Mouse (Mus musculus): Measurements from ENCODE around the gene Cxcr4.

Cxcr4 gene

GRCm38 (mm10) chr1:128592211-128592741 lies at the start of gene Cxcr4:
Gene Cxcr4 (minus strand): TSS chr1:128592293.
- no peak for DNase-seq (ENCODE audit: low spot score)

DNA sequence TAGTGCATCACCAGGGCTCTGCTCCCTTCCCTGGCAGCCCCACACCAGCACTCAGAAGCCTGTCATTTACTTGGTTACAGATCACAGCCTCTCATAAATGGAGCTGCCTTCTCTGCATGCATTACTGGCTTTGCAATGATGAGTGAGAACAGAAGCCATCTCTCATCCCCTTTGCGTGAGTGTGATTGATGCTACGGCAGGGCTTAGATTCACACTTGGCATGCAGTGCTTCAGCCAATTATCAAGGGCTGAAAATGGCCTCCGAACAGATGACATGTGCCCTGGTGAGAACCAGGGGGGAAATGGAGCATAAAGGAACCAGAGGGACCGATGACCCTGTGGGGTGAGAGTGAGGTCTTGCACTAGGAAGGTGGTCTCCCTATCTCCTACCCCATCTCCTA lies 47.6 kb upstream of the Cxcr4 start:
- no peak for DNase-seq (ENCODE audit: low spot score)

DNA sequence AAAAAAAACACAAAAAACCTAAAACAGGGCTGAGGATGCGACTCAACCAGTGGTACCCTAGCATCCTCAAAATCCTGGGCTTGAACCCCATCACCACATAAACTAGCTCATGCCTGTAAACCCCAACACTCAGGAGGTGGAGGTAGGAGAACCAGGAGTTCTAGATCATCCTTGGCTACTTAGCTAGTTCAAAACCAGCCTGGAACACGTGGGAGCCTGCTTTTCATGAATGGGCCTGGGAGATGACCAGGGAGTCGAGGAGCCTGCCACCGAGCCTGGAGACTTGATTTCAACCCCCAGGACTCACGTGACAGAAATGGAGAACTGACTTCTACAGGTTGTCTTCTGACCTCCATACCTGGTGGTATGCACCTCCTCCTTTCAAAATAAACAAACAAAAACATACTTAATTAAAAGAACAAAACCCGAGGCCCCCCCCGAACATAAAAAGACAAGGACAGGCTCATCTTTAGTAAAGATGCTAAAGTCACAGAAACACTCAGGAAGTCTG lies 45.2 kb upstream of the Cxcr4 start:
- no peak for DNase-seq (ENCODE audit: low spot score)

- no peak for DNase-seq (ENCODE audit: low spot score)
Observed at GRCm38 (mm10) chr1:128636258-128637229, 44.5 kb upstream of the Cxcr4 start.

DNA sequence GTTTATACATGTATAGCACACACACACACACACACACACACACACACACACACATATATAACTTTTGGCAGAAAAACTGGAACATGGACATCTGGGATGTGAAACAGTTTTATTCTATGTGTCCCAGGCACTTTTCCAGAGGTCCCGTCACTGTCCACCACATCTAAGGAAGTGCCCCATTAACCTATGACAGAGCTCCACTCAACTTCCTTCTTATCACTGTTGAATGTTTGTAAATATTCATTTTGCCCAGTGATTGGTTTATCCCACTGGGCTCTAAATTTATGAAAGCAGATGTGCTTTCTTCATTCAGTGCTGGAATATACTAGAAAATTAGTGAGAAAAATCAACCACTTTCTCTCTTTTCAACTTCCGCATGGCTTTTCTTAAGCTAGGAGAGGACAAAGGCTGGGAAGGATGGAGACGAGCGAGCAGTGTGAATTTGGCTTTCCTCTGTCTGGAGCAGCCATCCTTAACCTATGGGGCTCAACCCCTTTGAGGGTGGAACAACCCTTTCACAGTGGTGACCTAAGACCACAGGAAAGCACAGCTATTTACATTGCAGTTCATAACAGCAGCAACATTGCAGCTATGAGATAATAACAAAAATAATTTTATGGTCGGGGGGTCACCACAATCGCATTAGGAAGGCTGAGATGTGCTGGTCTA lies 41.8 kb upstream of the Cxcr4 start:
- no peak for DNase-seq (ENCODE audit: low spot score)

GRCm38 (mm10) chr1:128632522-128632921 lies 40.4 kb upstream of the Cxcr4 start:
- DNase-seq (ENCODE audit: low spot score), result no peak

DNA sequence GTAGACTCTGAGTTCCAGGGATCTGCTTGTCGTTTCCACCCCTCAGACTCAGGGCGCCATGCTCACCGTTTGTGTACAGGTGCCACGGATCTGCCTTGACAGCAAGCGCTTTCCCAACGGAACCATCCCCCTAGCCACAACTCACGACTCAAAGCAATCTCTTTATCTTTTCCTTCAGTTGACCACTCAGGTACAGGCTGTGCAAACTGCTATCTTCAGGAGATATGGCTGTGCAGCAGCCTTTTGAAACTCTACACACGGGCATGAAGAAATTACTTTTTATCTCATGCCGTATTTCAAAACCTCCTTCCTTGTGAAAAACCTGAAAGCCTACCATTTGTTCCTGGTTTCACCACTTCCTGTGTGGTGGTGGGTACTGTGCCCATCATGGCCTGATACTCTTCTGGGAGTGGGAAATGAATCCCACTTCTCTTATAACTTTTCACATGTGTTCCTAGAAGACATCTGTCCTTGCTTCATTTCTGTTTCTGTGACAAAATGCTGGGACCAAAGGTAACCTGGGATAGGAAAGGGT lies 34.1 kb upstream of the Cxcr4 start:
- no peak for DNase-seq (ENCODE audit: low spot score)

DNA sequence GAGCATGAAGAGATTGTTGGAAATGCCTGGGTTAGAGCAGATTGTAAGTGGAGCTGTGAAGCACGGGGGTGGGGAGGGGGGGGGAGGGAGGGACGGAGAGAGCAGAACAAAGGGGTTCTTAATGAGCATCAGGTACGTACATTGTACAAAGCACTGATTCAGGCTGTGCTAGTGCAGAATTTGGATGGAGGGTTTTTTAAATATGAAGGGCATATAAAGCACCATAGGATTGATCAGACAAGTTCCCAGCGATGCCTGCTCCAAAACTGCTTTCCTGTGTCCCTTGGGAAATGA lies 31.4 kb upstream of the Cxcr4 start:
- no peak for DNase-seq (ENCODE audit: low spot score)

DNA sequence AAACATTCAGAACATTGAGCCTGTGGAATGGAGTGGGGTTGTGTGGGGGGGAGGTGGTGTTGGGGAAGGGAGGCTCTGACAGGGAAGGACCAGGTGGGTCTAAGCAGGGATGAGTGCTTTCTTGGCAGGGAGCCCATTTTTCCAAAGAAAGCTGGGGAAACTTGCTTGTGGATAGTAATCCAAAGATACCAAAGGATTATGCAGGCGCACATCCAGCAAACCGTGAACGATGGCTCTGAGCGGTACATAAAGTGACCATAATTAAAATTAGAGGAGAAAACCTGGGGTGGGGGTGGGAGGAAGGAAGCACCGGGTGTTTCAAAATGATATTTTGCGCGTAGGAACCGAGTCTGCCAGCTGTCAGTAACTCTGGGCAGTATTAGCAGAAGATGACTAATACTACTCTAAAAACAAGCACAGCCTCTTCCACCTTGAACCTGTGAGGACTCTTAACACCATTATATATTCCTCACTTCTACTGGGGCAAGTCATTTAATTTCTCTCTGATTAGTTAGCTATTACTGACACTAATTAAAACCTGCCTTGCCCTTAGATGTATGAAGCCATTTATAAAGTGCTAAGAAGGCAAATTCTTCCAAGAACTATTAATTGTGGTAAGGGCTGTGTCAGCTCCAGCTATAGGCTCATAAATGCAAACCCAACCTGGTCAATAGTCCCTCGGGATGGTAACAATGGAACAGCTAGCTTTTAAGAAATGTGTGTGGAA lies 30.9 kb upstream of the Cxcr4 start:
- no peak for DNase-seq (ENCODE audit: low spot score)

- no peak for DNase-seq (ENCODE audit: low spot score)
Observed at GRCm38 (mm10) chr1:128617654-128618310, 25.7 kb upstream of the Cxcr4 start.

DNA sequence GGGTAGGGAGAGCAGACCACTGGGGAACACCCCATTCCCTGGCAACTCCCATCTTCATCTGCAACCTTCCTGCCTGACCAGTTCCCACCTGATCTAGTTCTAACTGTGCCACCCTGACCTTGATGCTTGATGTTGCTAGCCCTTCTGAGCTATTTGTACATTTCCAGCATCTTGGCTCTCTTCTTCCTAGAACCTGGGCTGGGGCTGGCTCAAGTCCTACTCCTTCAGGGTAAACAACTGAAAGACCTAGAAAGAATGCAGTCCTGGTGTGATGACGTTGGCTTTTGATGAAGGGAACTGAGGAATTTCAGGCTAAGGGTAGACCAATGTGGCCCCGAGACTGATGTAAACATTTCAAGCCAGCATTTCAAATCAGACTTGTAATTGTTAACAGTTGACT lies 24.5 kb upstream of the Cxcr4 start:
- no peak for DNase-seq (ENCODE audit: low spot score)

GRCm38 (mm10) chr1:128615459-128615806 lies 23.3 kb upstream of the Cxcr4 start:
- DNase-seq (ENCODE audit: low spot score), result no peak

DNA sequence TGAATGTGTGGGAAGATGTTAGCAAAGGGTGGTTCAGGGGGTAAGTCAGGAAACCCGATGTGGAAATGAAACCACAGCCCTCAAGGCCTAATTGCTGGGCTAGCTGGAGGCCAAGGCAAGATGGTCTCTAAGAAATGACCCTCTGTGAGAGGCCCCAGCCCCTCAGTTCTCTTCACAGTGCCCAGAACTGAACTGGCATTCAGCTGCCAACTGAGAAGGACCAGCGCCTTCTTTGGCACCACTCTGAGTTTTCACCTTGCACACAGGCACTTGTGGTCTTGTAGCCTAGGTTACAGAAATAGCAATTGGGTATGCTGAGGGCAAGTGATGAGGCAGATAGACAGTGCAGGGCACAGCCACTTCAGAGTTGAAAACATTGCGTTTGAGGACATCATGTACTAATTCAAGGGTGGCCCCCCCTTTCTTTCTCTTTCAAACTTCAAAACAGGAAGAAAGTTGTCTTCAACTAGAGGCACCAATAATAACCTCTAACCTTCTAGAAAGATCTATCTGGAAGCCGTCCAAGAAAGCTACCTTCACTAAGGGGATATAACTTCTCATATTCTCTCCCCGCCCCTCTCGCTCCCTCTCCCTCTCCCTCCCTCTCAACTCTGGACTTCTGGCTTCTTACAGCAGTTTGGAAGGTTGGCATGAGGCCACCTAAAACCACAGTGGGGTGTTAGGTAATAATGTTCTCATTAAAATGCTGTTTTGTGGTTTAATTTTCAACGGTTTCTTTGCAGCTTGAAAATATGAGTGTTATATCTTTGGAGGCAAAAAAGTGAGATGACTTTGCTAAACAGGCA lies 22.8 kb upstream of the Cxcr4 start:
- DNase-seq (ENCODE audit: low spot score), result no peak

GRCm38 (mm10) chr1:128608119-128608518 lies 16.0 kb upstream of the Cxcr4 start:
- DNase-seq (ENCODE audit: low spot score), result no peak

DNA sequence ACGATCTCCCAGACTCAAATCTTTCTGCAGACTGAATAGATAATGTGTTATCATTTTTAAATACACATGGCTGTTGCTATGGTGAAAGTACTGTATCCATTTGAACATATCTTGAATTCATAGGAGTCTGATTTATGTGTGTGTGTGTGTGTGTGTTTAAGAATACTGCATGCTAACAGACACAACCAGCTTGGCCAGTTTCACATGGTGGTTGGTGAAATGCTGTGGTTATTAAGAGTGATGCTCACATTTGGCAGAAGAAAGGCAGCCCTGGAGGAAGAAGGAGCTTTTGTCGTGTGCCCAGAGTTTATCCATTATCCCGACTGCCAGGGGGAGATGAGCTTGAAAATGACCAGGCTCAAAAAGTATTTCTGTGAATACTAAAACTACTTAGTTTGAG lies 15.3 kb upstream of the Cxcr4 start:
- DNase-seq (ENCODE audit: low spot score), result no peak

DNA sequence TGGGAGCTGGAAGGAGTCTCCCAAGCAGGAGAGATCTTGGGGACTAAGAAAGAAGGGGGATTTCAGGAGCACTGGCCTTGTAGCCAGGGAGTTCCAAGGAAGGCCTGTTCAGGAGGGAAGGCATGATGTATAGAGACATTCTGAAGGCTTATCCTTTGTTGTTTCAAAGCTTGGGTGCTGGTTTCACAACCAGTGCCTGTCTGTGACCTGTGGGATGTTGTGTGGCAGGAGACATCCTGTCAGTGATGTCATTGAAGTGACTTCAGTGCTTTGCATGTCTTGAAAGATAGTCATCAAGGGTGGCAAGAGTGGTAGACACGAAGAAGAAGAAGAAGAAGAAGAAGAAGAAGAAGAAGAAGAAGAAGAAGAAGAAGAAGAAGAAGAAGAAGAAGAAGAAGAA lies 13.7 kb upstream of the Cxcr4 start:
- no peak for DNase-seq (ENCODE audit: low spot score)

GRCm38 (mm10) chr1:128602688-128603385 lies 10.7 kb upstream of the Cxcr4 start:
- DNase-seq (ENCODE audit: low spot score), result no peak

DNA sequence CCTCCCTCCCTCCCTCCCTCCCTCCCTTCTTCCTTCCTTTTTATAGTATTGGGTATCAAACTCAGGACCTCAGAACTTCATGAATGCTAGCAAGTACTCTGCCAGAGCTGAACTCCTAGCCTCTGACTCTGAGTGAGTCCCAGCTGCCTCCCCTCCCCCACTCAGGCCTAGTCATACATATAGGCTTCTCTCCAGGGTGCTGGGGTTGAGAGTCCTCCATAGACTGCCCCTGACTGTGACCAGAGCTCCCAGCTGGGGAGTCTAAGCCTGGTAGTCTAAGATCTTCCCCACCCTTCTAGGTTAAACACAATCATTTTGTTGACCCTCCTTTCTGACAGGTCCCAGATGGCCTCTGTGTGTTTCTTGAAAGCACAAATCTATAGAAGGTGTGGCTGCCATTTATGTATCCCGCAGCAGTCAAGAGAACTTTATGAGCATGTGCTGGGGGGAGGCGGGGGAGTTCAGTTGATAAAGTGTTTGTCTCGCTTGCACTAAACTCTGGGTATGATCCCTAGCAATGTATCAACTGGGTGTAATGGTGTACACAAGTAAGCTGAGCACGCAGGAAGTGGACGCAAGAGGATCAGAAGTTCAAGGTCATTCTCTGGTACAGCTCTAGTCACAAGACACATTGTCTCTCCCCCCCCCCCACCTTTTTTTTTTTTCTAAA lies 10.1 kb upstream of the Cxcr4 start:
- DNase-seq (ENCODE audit: low spot score), result no peak

- DNase-seq (ENCODE audit: low spot score), result no peak
Observed at GRCm38 (mm10) chr1:128601307-128601706, 9.2 kb upstream of the Cxcr4 start.

DNA sequence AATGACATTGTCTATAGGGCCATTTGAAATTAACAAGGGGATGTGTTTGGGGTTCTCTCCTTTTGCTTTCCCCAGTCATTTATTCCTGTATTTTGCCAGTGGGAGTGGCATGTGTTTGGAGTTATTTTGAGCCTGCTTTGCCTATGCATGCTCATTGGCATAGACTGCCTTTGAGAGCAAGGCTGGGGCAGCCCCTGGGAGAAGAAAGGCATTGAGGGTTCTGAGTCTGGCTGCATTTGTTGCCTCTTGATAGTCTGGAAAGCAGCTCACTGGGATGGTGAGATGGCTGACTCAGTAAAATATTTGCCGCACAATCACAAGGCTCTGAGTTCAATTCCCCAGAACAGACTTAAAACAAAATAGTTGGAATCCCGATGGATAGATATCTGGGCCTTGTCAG lies 8.5 kb upstream of the Cxcr4 start:
- no peak for DNase-seq (ENCODE audit: low spot score)
